Mouse (Mus musculus) midbrain, postnatal 0 days (tissue): ENCODE results near the gene Arfip1. TPM values are rescaled to one million over a fixed set of nuclear protein-coding genes. Genes with fewer than 3 reads are reported as not detected.

Experiments used
- ATAC-seq: fragments of 200-750 bp; cut with Nextera tagmentation; 2 replicates; pipeline ENCODE4 v1.8.0; 2017; ENCODE audit warnings: moderate number of reproducible peaks, mild to moderate bottlenecking, moderate TSS enrichment, moderate library complexity; ENCODE audit not compliant: low FRiP score
- DNase-seq: peaks from one replicate; pipeline ENCODE4 v3.0.0-alpha.2; 2015; ENCODE audit warnings: low spot score
- H3K27ac ChIP-seq: fragments of 300-500 bp; sonication (generic); 2 replicates; pipeline ENCODE4 v1.5.1; 2014; ENCODE audit warnings: low read depth, mild to moderate bottlenecking, low read length, mixed read lengths
- H3K27me3 ChIP-seq: fragments of 300-500 bp; sonication (generic); 2 replicates; pipeline ENCODE4 v1.6.1; 2014; ENCODE audit warnings: low read length, control low read depth, mixed read lengths; ENCODE audit not compliant: insufficient read depth
- H3K36me3 ChIP-seq: fragments of 300-500 bp; sonication (generic); 2 replicates; pipeline ENCODE4 v1.6.1; 2014; ENCODE audit warnings: low read length, control low read depth, mixed read lengths; ENCODE audit not compliant: insufficient read depth
- H3K4me1 ChIP-seq: fragments of 300-500 bp; sonication (generic); 2 replicates; pipeline ENCODE4 v1.6.1; 2014; ENCODE audit warnings: mild to moderate bottlenecking, control low read depth, antibody characterized with exemption, low read length, mixed read lengths; ENCODE audit not compliant: insufficient read depth
- H3K4me2 ChIP-seq: fragments of 300-500 bp; sonication (generic); 2 replicates; pipeline ENCODE4 v1.6.1; 2014; ENCODE audit warnings: low read depth, mild to moderate bottlenecking, low read length, mixed read lengths; ENCODE audit not compliant: poor library complexity, severe bottlenecking
- H3K4me3 ChIP-seq: fragments of 300-500 bp; sonication (generic); 2 replicates; pipeline ENCODE4 v1.5.1; 2014; ENCODE audit warnings: low read depth, mild to moderate bottlenecking, low read length, moderate library complexity
- H3K9ac ChIP-seq: fragments of 300-500 bp; sonication (generic); replicated peaks from 2 replicates; pipeline ENCODE4 v1.6.1; 2014; ENCODE audit warnings: mild to moderate bottlenecking, low read length, moderate library complexity, mixed read lengths; ENCODE audit not compliant: poor library complexity, severe bottlenecking
- H3K9me3 ChIP-seq: fragments of 300-500 bp; sonication (generic); 2 replicates; pipeline ENCODE4 v1.6.1; 2016; ENCODE audit warnings: low read length, control low read depth
- CTCF ChIP-seq: IDR thresholded peaks from 2 replicates; pipeline ENCODE4 v1.5.1; 2016; ENCODE audit warnings: antibody characterized with exemption, mild to moderate bottlenecking
- WGBS: fragments of 180-500 bp; shearing (Covaris S2); extraction: QIAGEN DNeasy Blood & Tissue Kit; methylation state at CpG from one replicate; pipeline ENCODE4 v1.1.7; 2014; 5-methylcytosine and 5-hydroxymethylcytosine counted together
- polyA plus RNA-seq: library from polyadenylated mRNA; unstranded; fragments of >200 nt; fragmentation: Nextera tagmentation; extraction: Ambion mirVana; gene quantifications from 2 replicates; pipeline ENCODE4 v1.2.1, GENCODE M21; 2015
- total RNA-seq: library from RNA; depleted of rRNA; stranded (reverse); fragments of >200 nt; gene quantifications from 2 replicates; pipeline ENCODE4 v1.2.3, GENCODE M21; 2014

Gene Arfip1
- total and polyA plus RNA-seq, 2 experiments from 2014 or later: 20.2 to 21.2 TPM

DNA sequence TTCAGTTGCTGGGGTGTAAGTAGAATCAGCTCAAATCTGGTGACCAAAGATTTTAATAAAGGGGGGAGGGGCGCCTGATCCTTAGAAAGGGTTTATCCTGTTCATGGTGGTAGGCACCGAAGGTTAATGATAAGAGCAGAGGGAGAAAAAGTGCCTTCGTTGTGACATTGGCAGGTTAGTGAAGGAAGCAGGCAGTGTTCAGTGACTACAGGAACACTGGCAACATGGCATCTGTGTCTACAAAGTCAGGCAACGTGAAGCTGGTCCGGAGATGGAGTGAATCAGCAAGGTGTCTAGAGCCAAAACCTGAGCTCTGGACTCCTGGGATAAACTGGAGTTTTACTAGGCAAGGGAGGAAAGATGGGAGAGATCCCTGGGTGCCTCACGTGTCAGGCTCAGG lies 16.3 kb upstream of the Arfip1 start:
- H3K4me3 ChIP-seq: no peak overlapping the region
- H3K9ac ChIP-seq: no peak overlapping the region
- no peak for TF ChIP-seq CTCF
- DNase-seq: no peak
- H3K4me2 ChIP-seq: no peak overlapping the region
- H3K36me3 ChIP-seq: no peaks in the 10 kb centered on the region
- no peak overlapping the region for H3K27ac ChIP-seq
- no peaks in the 10 kb centered on the region for H3K27me3 ChIP-seq
- no peak for ATAC-seq
- H3K4me1 ChIP-seq: no peaks in the 10 kb centered on the region
- no peaks in the 10 kb centered on the region for H3K9me3 ChIP-seq
- 90% methylated on average over 6 of the region's 6 CpGs for WGBS

DNA sequence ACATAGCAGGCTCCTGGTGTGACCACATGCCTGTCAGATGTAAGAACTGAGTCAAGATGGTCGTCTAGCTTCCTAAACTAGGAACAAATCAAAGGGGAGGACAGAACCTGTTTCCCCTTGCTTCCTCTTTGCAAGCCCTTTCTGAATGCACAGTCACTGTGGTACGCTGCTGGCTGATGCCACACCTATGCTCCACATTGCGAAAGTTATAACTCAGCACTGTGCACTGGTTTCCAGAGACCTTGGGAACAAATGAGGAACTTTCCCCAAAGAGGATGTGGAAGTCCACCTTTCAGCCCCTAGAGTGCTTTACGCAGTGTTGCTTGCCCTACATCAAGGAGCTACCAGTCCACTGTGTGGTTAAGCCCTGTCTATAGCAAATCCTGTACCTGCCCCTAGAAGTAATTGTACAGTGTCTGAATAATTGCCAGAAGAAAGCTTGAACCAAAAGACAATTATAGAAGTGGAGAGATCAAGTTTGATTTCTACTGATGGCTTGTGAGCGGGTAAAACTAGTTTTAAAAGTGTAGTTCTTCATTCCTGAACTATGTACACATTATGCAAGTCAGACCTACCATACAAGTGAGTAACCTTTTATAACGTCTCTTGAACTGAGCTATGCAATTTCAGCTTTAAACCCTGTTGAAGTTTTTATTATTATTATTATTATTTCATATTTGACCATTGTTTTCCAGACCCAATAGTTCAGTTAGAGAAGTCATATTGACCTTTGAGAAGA lies 15.7 kb upstream of the Arfip1 start:
- Histone ChIP-seq H3K4me2 (no peak overlapping the region), H3K27me3 (no peaks in the 10 kb centered on the region), H3K9me3 (no peaks in the 10 kb centered on the region), H3K9ac (no peak overlapping the region), H3K4me1 (no peaks in the 10 kb centered on the region), H3K36me3 (no peaks in the 10 kb centered on the region), H3K4me3 (no peak overlapping the region), H3K27ac (no peak overlapping the region)
- WGBS: 87% methylated on average over 6 of the region's 6 CpGs
- DNase-seq (no peak), ATAC-seq (no peak)
- no peak for TF ChIP-seq CTCF

- 34% methylated on average over 5 of the region's 5 CpGs for WGBS
Observed at GRCm38 (mm10) chr3:84595677-84596234, 13.3 kb upstream of the Arfip1 start.

GRCm38 (mm10) chr3:84594894-84595676 lies 12.7 kb upstream of the Arfip1 start:
- Histone ChIP-seq H3K36me3 (no peaks in the 10 kb centered on the region), H3K4me1 (no peaks in the 10 kb centered on the region), H3K9ac (no peak overlapping the region), H3K27ac (no peak overlapping the region), H3K9me3 (no peaks in the 10 kb centered on the region), H3K4me3 (peak overlapping the region; percentile 5; the same call in 1 of the 2 replicates), H3K27me3 (no peaks in the 10 kb centered on the region), H3K4me2 (peak overlapping the region; percentile 46)
- no peak for ATAC-seq
- 5% methylated on average over 23 of the region's 23 CpGs for WGBS
- TF ChIP-seq CTCF: no peak
- DNase-seq: no peak

More at GRCm38 (mm10) chr3:84595677-84596234, 13.3 kb upstream of the Arfip1 start:
- H3K36me3 ChIP-seq: no peaks in the 10 kb centered on the region
- H3K9me3 ChIP-seq: no peaks in the 10 kb centered on the region
- no peak overlapping the region for H3K9ac ChIP-seq
- no peak for TF ChIP-seq CTCF
- ATAC-seq: no peak
- no peak for DNase-seq
- H3K27ac ChIP-seq: no peak overlapping the region
- no peak overlapping the region for H3K4me3 ChIP-seq
- H3K4me2 ChIP-seq: peak overlapping the region; percentile 46; the same call in 1 of the 2 replicates
- no peaks in the 10 kb centered on the region for H3K27me3 ChIP-seq
- H3K4me1 ChIP-seq: no peaks in the 10 kb centered on the region

DNA sequence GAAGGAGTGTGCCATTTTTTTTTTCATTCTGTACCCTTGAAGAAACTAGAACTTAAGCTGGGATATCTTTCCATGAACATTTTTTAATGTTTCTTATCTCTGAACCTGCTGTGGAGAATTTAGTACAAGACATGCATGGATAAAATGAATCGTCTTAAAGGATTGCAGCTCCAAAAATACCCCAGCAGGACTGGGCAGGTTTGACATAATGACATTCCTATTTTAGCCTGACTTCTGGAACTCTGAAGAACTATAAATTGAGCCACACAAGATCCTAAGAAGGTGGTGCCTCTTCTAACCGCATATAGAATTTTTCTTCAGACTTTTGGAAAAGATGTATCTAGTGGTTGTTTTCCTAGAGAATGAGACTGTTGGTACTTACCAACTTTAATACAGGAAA lies 10.8 kb upstream of the Arfip1 start, which contains the start of gene Tigd4:
TSS of gene Tigd4 (plus strand) at position 301 of the 400 bp plus-strand sequence.
- Histone ChIP-seq H3K4me1 (no peaks in the 10 kb centered on the region), H3K9me3 (no peaks in the 10 kb centered on the region), H3K4me3 (no peak within 1 kb of the TSS), H3K36me3 (no peaks in the 10 kb centered on the region), H3K4me2 (no peak within 1 kb of the TSS), H3K9ac (no peak within 1 kb of the TSS), H3K27ac (no peak within 1 kb of the TSS), H3K27me3 (no peaks in the 10 kb centered on the region)
- WGBS: 89% methylated on average over 2 of the region's 2 CpGs
- no peak for TF ChIP-seq CTCF
- ATAC-seq: no peak
- DNase-seq: no peak
